Comparison of ENCODE assay signal across 8 mouse cellular contexts in the genomic region with DNA sequence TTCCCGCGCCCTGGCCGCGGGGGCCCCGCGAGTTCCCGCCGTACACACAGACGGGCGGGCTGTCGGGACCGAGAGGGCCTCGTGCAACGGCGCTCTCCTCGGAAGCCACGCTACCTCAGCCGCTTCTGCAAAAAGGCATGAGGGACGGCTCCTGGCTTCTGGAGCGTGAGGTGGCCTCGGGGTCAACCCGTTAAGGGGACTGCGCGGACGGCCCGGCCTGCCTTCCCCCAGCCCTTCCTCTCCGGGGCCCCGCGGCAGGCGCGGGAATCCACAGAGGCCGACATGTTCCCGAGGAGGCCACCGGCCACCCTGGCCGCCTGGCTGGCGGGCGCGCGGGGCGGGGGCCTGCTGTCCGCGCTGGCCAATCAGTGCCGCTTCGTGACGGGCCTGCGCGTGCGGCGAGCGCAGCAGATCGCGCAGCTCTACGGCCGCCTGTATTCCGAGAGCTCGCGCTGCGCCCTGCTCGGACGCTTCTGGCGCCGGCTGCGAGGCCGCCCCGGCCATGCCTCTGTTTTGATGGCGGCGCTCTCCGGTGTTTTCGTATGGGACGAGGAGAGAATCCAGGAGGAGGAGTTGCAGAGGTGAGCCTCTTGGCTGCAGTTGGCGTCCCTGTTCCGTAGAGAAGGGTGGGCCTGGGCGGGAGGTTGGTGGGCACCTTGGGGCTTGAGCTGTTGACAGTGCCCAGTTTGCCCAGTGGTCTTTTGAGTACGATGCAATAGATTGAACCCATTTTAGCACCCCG. TPM values are rescaled to one million over a fixed set of nuclear protein-coding genes. Genes with fewer than 3 reads are reported as not detected.
DNase-seq lines count a peak whose midpoint lies in the region; ATAC-seq lines count a peak whose summit lies in the region.

No protein-coding gene starts in this region.

- H3K9ac ChIP-seq in hindbrain, embryonic 15.5 days, result peak overlapping the region; percentile 96

- H3K4me3 ChIP-seq in hindbrain, embryonic 15.5 days, result peak overlapping the region; percentile 98

- no peaks in the 10 kb centered on the region for H3K36me3 ChIP-seq in hindbrain, embryonic 15.5 days

- under 1% methylated on average over 74 of the region's 75 CpGs for WGBS in hindbrain, embryonic 15.5 days

- H3K9me3 ChIP-seq in hindbrain, embryonic 15.5 days, result no peaks in the 10 kb centered on the region

- H3K27ac ChIP-seq in hindbrain, embryonic 15.5 days (replicated peaks), result peak overlapping the region; percentile 95

- peak overlapping the region; percentile 91 for H3K4me2 ChIP-seq in hindbrain, embryonic 15.5 days

- ATAC-seq in hindbrain, embryonic 15.5 days (ENCODE audit: low FRiP score, low read depth), result peak; percentile 92

- peak; percentile 93 for DNase-seq in NIH3T3 (ENCODE audit: low read depth)
- DNase-seq in cerebellum, postnatal 25 days, result peak; percentile 91 to 94
- DNase-seq in frontal cortex, postnatal 36 days (ENCODE audit: low spot score in 2 of 2), result peak; percentile 80 to 88
- peak; percentile 83 to 84 for DNase-seq in layer of hippocampus, postnatal 36 days
- peak; percentile 89 for DNase-seq in lung, postnatal 25 days (ENCODE audit: low spot score)
- peak; percentile 89 for DNase-seq in retina, embryonic 14.5 days (ENCODE audit: low spot score)
- peak; percentile 76 for DNase-seq in thymus, postnatal 4 days

- peaks cover 39% of the 10 kb centered on the region for H3K4me1 ChIP-seq in hindbrain, embryonic 15.5 days (replicated peaks)

- no peaks in the 10 kb centered on the region for H3K27me3 ChIP-seq in hindbrain, embryonic 15.5 days

RNA-seq across cellular contexts. Expression of a gene that starts 0.5 kb away (rescaled TPM):
- 88.4 and 92.5 TPM in 2 replicates for polyA plus RNA-seq in hindbrain, embryonic 15.5 days (2015; fragmentation: Nextera tagmentation; extraction: Ambion mirVana)
- 100 to 1,000 TPM; 115 to 122 TPM for total RNA-seq in layer of hippocampus, postnatal 36 days (2021)

RNA-seq across cellular contexts. Expression of a gene that starts 22.8 kb away (rescaled TPM):
- polyA plus RNA-seq in hindbrain, embryonic 15.5 days (2015; fragmentation: Nextera tagmentation; extraction: Ambion mirVana), result 55.2 and 58.7 TPM in 2 replicates
- 10 to 100 TPM; 74.8 to 80.4 TPM for total RNA-seq in layer of hippocampus, postnatal 36 days (2021)

RNA-seq across cellular contexts. Expression of a gene that starts 22.9 kb away (rescaled TPM):
- polyA plus RNA-seq in hindbrain, embryonic 15.5 days (2015; fragmentation: Nextera tagmentation; extraction: Ambion mirVana), result 56.6 and 59.6 TPM in 2 replicates
- total RNA-seq in layer of hippocampus, postnatal 36 days (2021), result 10 to 100 TPM; 75.7 to 80.4 TPM

Comparison
In these comparisons a context has a peak if more than half of its experiments do, and no peak if none do; other contexts are left out.
1. Peak in every context shown above with its lines: DNase-seq, ATAC-seq, H3K4me3 ChIP-seq and H3K27ac ChIP-seq.